28 mouse cellular contexts compared by ENCODE assay signal in the genomic region with DNA sequence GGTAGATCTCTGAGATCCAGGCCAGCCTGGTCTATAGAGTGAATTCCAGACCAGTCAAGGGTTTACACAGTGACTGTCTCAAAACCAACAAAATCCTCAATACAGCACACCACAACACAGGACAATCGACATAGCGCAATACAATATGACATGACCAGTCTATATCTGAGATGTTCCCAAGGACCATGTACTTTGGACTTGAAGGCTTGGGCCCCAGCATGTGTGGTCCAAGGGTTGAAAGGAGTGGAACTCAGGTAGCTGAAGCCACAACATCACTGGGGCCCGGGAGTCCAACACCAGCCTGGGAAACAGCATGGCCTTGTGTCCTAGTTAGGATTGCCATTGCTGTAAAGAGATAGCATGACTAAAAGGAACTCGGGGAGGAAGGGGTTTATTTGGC. TPM values are rescaled to one million over a fixed set of nuclear protein-coding genes. Genes with fewer than 3 reads are reported as not detected.
DNase-seq lines count a peak whose midpoint lies in the region; ATAC-seq and TF ChIP-seq lines count a peak whose summit lies in the region.
"Had no signal": no experiment of that assay in that cellular context is flagged by ENCODE, and none has a peak within 500 bp of the region (broad histone marks: within the 10 kb centered on the region; RNA-seq: fewer than 3 reads in every experiment).

No protein-coding gene starts in this region.

- H3K27me3 ChIP-seq in forebrain, embryonic 11.5 days (ENCODE audit: control insufficient read depth, insufficient read depth, low read length): no peaks in the 10 kb centered on the region
- no peaks in the 10 kb centered on the region for H3K27me3 ChIP-seq in forebrain, embryonic 16.5 days (replicated peaks; ENCODE audit: control insufficient read depth, insufficient read depth, low read length)
- H3K27me3 ChIP-seq in heart, embryonic 15.5 days: no peaks in the 10 kb centered on the region
- no peaks in the 10 kb centered on the region for H3K27me3 ChIP-seq in intestine, embryonic 15.5 days (replicated peaks)
- no peaks in the 10 kb centered on the region for H3K27me3 ChIP-seq in small intestine, adult 2 months (ENCODE audit: control insufficient read depth, insufficient read depth, low read length)
- H3K27me3 ChIP-seq: heart, embryonic 13.5 days; limb, embryonic 13.5 days; lung, embryonic 15.5 days; midbrain, embryonic 15.5 days; neural tube, embryonic 15.5 days had no signal

- TF ChIP-seq CTCF in small intestine, adult 2 months (IDR thresholded peaks at IDR 0.05; ENCODE audit: extremely low read depth, insufficient read length, insufficient replicate concordance, low read depth, low read length): no peak

- H3K9me3 ChIP-seq in forebrain, embryonic 11.5 days (ENCODE audit: control insufficient read depth, low read length): no peaks in the 10 kb centered on the region
- no peaks in the 10 kb centered on the region for H3K9me3 ChIP-seq in forebrain, embryonic 16.5 days (ENCODE audit: control insufficient read depth, low read length)
- H3K9me3 ChIP-seq in heart, embryonic 15.5 days (replicated peaks): no peaks in the 10 kb centered on the region
- H3K9me3 ChIP-seq in intestine, embryonic 15.5 days: no peaks in the 10 kb centered on the region
- H3K9me3 ChIP-seq: heart, embryonic 13.5 days; lung, embryonic 15.5 days; midbrain, embryonic 15.5 days; neural tube, embryonic 15.5 days had no signal

- TF ChIP-seq POLR2A in small intestine, adult 2 months (IDR thresholded peaks at IDR 0.05; ENCODE audit: low read depth, low read length): no peak

- no peaks in the 10 kb centered on the region for H3K4me1 ChIP-seq in forebrain, embryonic 11.5 days (replicated peaks; ENCODE audit: control insufficient read depth, insufficient read depth, low read length)
- no peaks in the 10 kb centered on the region for H3K4me1 ChIP-seq in forebrain, embryonic 16.5 days (replicated peaks; ENCODE audit: control insufficient read depth, insufficient read depth, low read length)
- H3K4me1 ChIP-seq in heart, embryonic 15.5 days (replicated peaks): peaks cover 9% of the 10 kb centered on the region
- no peaks in the 10 kb centered on the region for H3K4me1 ChIP-seq in intestine, embryonic 15.5 days (replicated peaks)
- H3K4me1 ChIP-seq in small intestine, adult 2 months (ENCODE audit: control insufficient read depth, insufficient read depth, insufficient read length, low read length): peaks cover 3% of the 10 kb centered on the region; the same call in 1 of the 2 replicates
- H3K4me1 ChIP-seq: midbrain, embryonic 10.5 days; midbrain, embryonic 15.5 days; neural tube, embryonic 15.5 days had no signal

- no peak for ATAC-seq in forebrain, embryonic 11.5 days (replicated peaks; ENCODE audit: low FRiP score)
- no peak for ATAC-seq in forebrain, embryonic 16.5 days
- no peak for ATAC-seq in heart, embryonic 15.5 days (replicated peaks; ENCODE audit: insufficient number of reproducible peaks, insufficient read depth, low FRiP score, low read depth)
- ATAC-seq in intestine, embryonic 15.5 days: 0 out of 2 replicates have a peak, but pooled peaks have one; percentile 49
- ATAC-seq: forebrain, embryonic 14.5 days; midbrain, embryonic 15.5 days had no signal

- no peak overlapping the region for H3K27ac ChIP-seq in forebrain, embryonic 11.5 days (ENCODE audit: low read depth, low read length)
- no peak overlapping the region for H3K27ac ChIP-seq in forebrain, embryonic 16.5 days (ENCODE audit: low read length)
- peak overlapping the region; percentile 55; the same call in 1 of the 2 replicates for H3K27ac ChIP-seq in heart, embryonic 15.5 days
- no peak overlapping the region for H3K27ac ChIP-seq in intestine, embryonic 15.5 days
- peak overlapping the region; percentile 43; the same call in 1 of the 2 replicates for H3K27ac ChIP-seq in small intestine, adult 2 months (ENCODE audit: insufficient read depth, low read depth, low read length)
- H3K27ac ChIP-seq: hindbrain, embryonic 14.5 days; left cerebral cortex, adult 2 months; limb, embryonic 13.5 days; lung, embryonic 15.5 days; midbrain, embryonic 10.5 days; midbrain, embryonic 15.5 days; neural tube, embryonic 15.5 days had no signal

- no peaks in the 10 kb centered on the region for H3K36me3 ChIP-seq in forebrain, embryonic 11.5 days (ENCODE audit: control insufficient read depth, insufficient read depth, low read length)
- no peaks in the 10 kb centered on the region for H3K36me3 ChIP-seq in forebrain, embryonic 16.5 days (ENCODE audit: control insufficient read depth, insufficient read depth)
- H3K36me3 ChIP-seq in heart, embryonic 15.5 days: no peaks in the 10 kb centered on the region
- no peaks in the 10 kb centered on the region for H3K36me3 ChIP-seq in intestine, embryonic 15.5 days
- H3K36me3 ChIP-seq in small intestine, adult 2 months (ENCODE audit: control insufficient read depth, insufficient read depth, low read length): no peaks in the 10 kb centered on the region
- H3K36me3 ChIP-seq: heart, embryonic 13.5 days; lung, embryonic 15.5 days; midbrain, embryonic 10.5 days; midbrain, embryonic 15.5 days; neural tube, embryonic 15.5 days had no signal

- H3K9ac ChIP-seq in forebrain, embryonic 11.5 days (ENCODE audit: low read length): no peak overlapping the region
- no peak overlapping the region for H3K9ac ChIP-seq in forebrain, embryonic 16.5 days (replicated peaks; ENCODE audit: low read depth, low read length)
- H3K9ac ChIP-seq in heart, embryonic 15.5 days: no peak overlapping the region
- H3K9ac ChIP-seq in intestine, embryonic 15.5 days: no peak overlapping the region
- H3K9ac ChIP-seq: heart, embryonic 13.5 days; hindbrain, embryonic 14.5 days; limb, embryonic 13.5 days; lung, embryonic 15.5 days; midbrain, embryonic 15.5 days; neural tube, embryonic 15.5 days had no signal

- H3K4me2 ChIP-seq in forebrain, embryonic 11.5 days (ENCODE audit: low read depth, low read length, severe bottlenecking): no peak overlapping the region
- H3K4me2 ChIP-seq in forebrain, embryonic 16.5 days (ENCODE audit: low read length): no peak overlapping the region
- no peak overlapping the region for H3K4me2 ChIP-seq in heart, embryonic 15.5 days
- H3K4me2 ChIP-seq in intestine, embryonic 15.5 days (replicated peaks): no peak overlapping the region
- H3K4me2 ChIP-seq: heart, embryonic 13.5 days; hindbrain, embryonic 14.5 days; limb, embryonic 13.5 days; liver, embryonic 11.5 days; lung, embryonic 15.5 days; midbrain, embryonic 15.5 days; neural tube, embryonic 15.5 days had no signal

- peak; percentile 32 for DNase-seq in forebrain, embryonic 11.5 days (ENCODE audit: low spot score)
- DNase-seq in heart, postnatal 14 days: no peak
- no peak for DNase-seq in right cerebral cortex, postnatal 25 days
- DNase-seq in left cerebral cortex, adult 11 months (ENCODE audit: low spot score): no peak
- DNase-seq: kidney, adult 8-10 months; kidney, postnatal 25 days had no signal

- 95% methylated on average over 4 of the region's 4 CpGs for WGBS in forebrain, embryonic 11.5 days
- whole genome bisulfite sequencing in forebrain, embryonic 16.5 days: 93% methylated on average over 4 of the region's 4 CpGs
- WGBS in heart, embryonic 15.5 days: 85% methylated on average over 4 of the region's 4 CpGs
- 91% methylated on average over 4 of the region's 4 CpGs for WGBS in intestine, embryonic 15.5 days
- 69% methylated on average over 4 of the region's 4 CpGs for WGBS in small intestine, adult 2 months

- intact Hi-C loops in heart, postnatal 14 days (cut with DNase I): no loop called here

- H3K4me3 ChIP-seq in forebrain, embryonic 11.5 days (ENCODE audit: low read depth, low read length): no peak overlapping the region
- no peak overlapping the region for H3K4me3 ChIP-seq in forebrain, embryonic 16.5 days (replicated peaks; ENCODE audit: low read length)
- H3K4me3 ChIP-seq in heart, embryonic 15.5 days: no peak overlapping the region
- H3K4me3 ChIP-seq in intestine, embryonic 15.5 days (replicated peaks): no peak overlapping the region
- no peak overlapping the region for H3K4me3 ChIP-seq in small intestine, adult 2 months (ENCODE audit: low read depth, low read length)
- H3K4me3 ChIP-seq: heart, embryonic 13.5 days; left cerebral cortex, adult 2 months; limb, embryonic 13.5 days; lung, embryonic 15.5 days; midbrain, embryonic 10.5 days; midbrain, embryonic 15.5 days; neural tube, embryonic 15.5 days had no signal

RNA-seq across cellular contexts. Expression of a gene that starts 35.3 kb away (rescaled TPM):
- polyA plus RNA-seq in forebrain, embryonic 11.5 days (2014; fragmentation: Nextera tagmentation; extraction: Ambion mirVana): 0.29 TPM in 1 of 2 replicates, not detected in the other
- polyA plus RNA-seq in forebrain, embryonic 16.5 days (2015; fragmentation: Nextera tagmentation; extraction: Ambion mirVana): 0.43 and 0.50 TPM in 2 replicates
- polyA plus RNA-seq in heart, embryonic 15.5 days (2015; fragmentation: Nextera tagmentation; extraction: Ambion mirVana): 0.49 and 0.66 TPM in 2 replicates
- total RNA-seq in heart, postnatal 14 days (2021): 1 to 10 TPM in 1 of 2 experiments, under 1 TPM in 1; 0.48 to 1.1 TPM
- 0.38 and 0.40 TPM in 2 replicates for polyA plus RNA-seq in intestine, embryonic 15.5 days (2015; fragmentation: Nextera tagmentation; extraction: Ambion mirVana)
- not detected in 2 replicates for polyA plus RNA-seq in small intestine, adult 2 months (2012; rRNA removed)
- total RNA-seq: adrenal gland, postnatal 14 days; hematopoietic stem cell, adult 5-6 weeks; megakaryocyte progenitor cell, adult 5-6 weeks had no signal
- polyA plus RNA-seq: forebrain, embryonic 14.5 days; spleen, adult 2 months had no signal

RNA-seq across cellular contexts. Expression of a gene that starts 43.2 kb away (rescaled TPM):
- polyA plus RNA-seq in forebrain, embryonic 11.5 days (2014; fragmentation: Nextera tagmentation; extraction: Ambion mirVana): not detected in 2 replicates
- not detected in 2 replicates for polyA plus RNA-seq in forebrain, embryonic 16.5 days (2015; fragmentation: Nextera tagmentation; extraction: Ambion mirVana)
- 0.08 TPM in 1 of 2 replicates, not detected in the other for polyA plus RNA-seq in heart, embryonic 15.5 days (2015; fragmentation: Nextera tagmentation; extraction: Ambion mirVana)
- 1 to 10 TPM; 3.6 to 4.1 TPM for total RNA-seq in heart, postnatal 14 days (2021)
- not detected in 2 replicates for polyA plus RNA-seq in intestine, embryonic 15.5 days (2015; fragmentation: Nextera tagmentation; extraction: Ambion mirVana)
- not detected in 2 replicates for polyA plus RNA-seq in small intestine, adult 2 months (2012; rRNA removed)
- total RNA-seq: hematopoietic stem cell, adult 5-6 weeks; layer of hippocampus, adult 18-20 months; layer of hippocampus, postnatal 10 days; left cerebral cortex, adult 2 months; megakaryocyte progenitor cell, adult 5-6 weeks had no signal
- polyA plus RNA-seq: embryonic facial prominence, embryonic 11.5 days; forebrain, embryonic 14.5 days; heart, embryonic 13.5 days; hindbrain, embryonic 14.5 days; liver, embryonic 11.5 days; liver, embryonic 16.5 days; lung, embryonic 15.5 days; midbrain, embryonic 10.5 days; midbrain, embryonic 15.5 days; neural tube, embryonic 15.5 days; spleen, adult 2 months had no signal

Comparison
In these comparisons a context has a peak if more than half of its experiments do, and no peak if none do; other contexts are left out.
1. H3K27ac ChIP-seq: peak in heart, embryonic 15.5 days (single experiment) and small intestine, adult 2 months (single experiment); none in forebrain, embryonic 11.5 days (single experiment), forebrain, embryonic 16.5 days (single experiment) and intestine, embryonic 15.5 days (single experiment).